Mouse (Mus musculus) cerebellum, adult 18-20 months (tissue): ENCODE measurements around the gene Tas2r120.
"Not testable (repeated sequence)": the region's sequence is repeated elsewhere in the genome, so short reads cannot be mapped to it uniquely, and the experiment has no call there.

Source experiments
- DNase-seq, 2 experiments: peaks; one replicate each; pipeline ENCODE4 v3.0.0; 2021

The Tas2r120 gene

GRCm38 (mm10) chr6:132656653-132657052 lies at the start of gene Tas2r120:
TSS of gene Tas2r120 (plus strand) at chr6:132656953.
- DNase-seq: no peak

- DNase-seq: no peak
Observed at GRCm38 (mm10) chr6:132649399-132649798, 7.4 kb upstream of the Tas2r120 start.

DNA sequence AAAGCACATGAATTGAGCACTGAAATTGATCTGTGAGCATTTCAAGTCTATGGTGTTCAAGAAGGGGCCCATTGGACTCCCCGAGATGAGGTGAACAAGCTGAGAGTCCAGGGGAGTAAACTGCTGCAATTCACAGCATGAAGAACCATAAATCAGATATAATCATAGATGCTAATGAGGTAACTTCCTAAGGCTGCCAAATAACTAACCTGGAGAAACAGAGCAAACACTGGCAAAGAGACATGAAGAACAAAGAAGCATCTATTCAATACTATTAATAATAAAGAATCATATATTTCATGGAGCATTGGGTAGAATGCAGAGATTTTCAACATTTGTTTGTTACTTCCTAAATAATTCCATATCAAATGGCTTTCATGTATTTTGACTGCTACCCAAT lies 5.3 kb upstream of the Tas2r120 start, which contains the start of gene A630073D07Rik:
Gene A630073D07Rik, minus strand, starts transcription at position 101 of the 400 bp plus-strand sequence.
- no peak for DNase-seq

- DNase-seq: not testable (repeated sequence)
Observed at GRCm38 (mm10) chr6:132691596-132691995, 34.8 kb downstream of the Tas2r120 start.

GRCm38 (mm10) chr6:132700907-132701306 lies 44.2 kb downstream of the Tas2r120 start, which contains the start of gene Tas2r121:
TSS of gene Tas2r121 (minus strand) at chr6:132701007.
- DNase-seq: no peak
